Mouse (Mus musculus) gastrocnemius, adult 2 months (tissue): ENCODE measurements around the gene Cntln. TPM values are rescaled to one million over a fixed set of nuclear protein-coding genes. Genes with fewer than 3 reads are reported as not detected.
A peak's percentile ranks its signal among the peaks of the same experiment; 100 is the strongest.

ENCODE experiments used
- DNase-seq: peaks from one replicate; pipeline ENCODE4 v3.0.0; 2022
- H3K27ac ChIP-seq: fragments of 200-600 bp; 2 replicates; pipeline ENCODE4 v1.8.1; 2022; ENCODE audit warnings: mild to moderate bottlenecking
- H3K4me3 ChIP-seq: fragments of 200-600 bp; 2 replicates; pipeline ENCODE4 v1.8.1; 2022; ENCODE audit warnings: mild to moderate bottlenecking, moderate library complexity
- CTCF ChIP-seq: fragments of 200-600 bp; IDR thresholded peaks from 2 replicates; pipeline ENCODE4 v1.8.1; 2022; ENCODE audit warnings: antibody characterized with exemption, mild to moderate bottlenecking, moderate library complexity
- intact Hi-C: fragments of 180-260 bp; cut with DNase I; formaldehyde crosslinking; loops from one replicate; pipeline ENCODE4 v1.15.1; 2025
- total RNA-seq, 2 experiments: library from RNA; stranded (reverse); gene quantifications; 2 replicates each; pipeline ENCODE4 v1.2.3; 2021

Cntln gene
- total RNA-seq, 2 experiments from 2014 or later = 0.99 to 1.5 TPM

GRCm38 (mm10) chr4:84946450-84946849 lies 62.3 kb downstream of the Cntln start:
- intact Hi-C loops = no loop called here
- no peak overlapping the region for H3K4me3 ChIP-seq
- no peak overlapping the region for H3K27ac ChIP-seq
- no peak for TF ChIP-seq CTCF
- DNase-seq = no peak

GRCm38 (mm10) chr4:84976875-84977646 lies 93.0 kb downstream of the Cntln start:
- Histone ChIP-seq H3K4me3 (no peak overlapping the region), H3K27ac (no peak overlapping the region)
- no peak for DNase-seq
- TF ChIP-seq CTCF = no peak
- intact Hi-C loops = no loop called here

- no peak overlapping the region for H3K27ac ChIP-seq
- H3K4me3 ChIP-seq = no peak overlapping the region
- intact Hi-C loops = no loop called here
- TF ChIP-seq CTCF = no peak
- no peak for DNase-seq
These were observed 111.6 kb downstream of the Cntln start for GRCm38 (mm10) chr4:84995520-84996348.

GRCm38 (mm10) chr4:85005581-85005980 lies 121.5 kb downstream of the Cntln start:
- H3K27ac ChIP-seq = no peak overlapping the region
- intact Hi-C loops = no loop called here
- no peak for DNase-seq
- TF ChIP-seq CTCF = no peak
- no peak overlapping the region for H3K4me3 ChIP-seq

GRCm38 (mm10) chr4:85006789-85007188 lies 122.7 kb downstream of the Cntln start:
- TF ChIP-seq CTCF = no peak
- Histone ChIP-seq H3K4me3 (no peak overlapping the region), H3K27ac (no peak overlapping the region)
- no peak for DNase-seq
- intact Hi-C loops = no loop called here

GRCm38 (mm10) chr4:85010846-85011245 lies 126.7 kb downstream of the Cntln start:
- intact Hi-C loops = no loop called here
- Histone ChIP-seq H3K4me3 (no peak overlapping the region), H3K27ac (no peak overlapping the region)
- DNase-seq = no peak
- no peak for TF ChIP-seq CTCF

- H3K4me3 ChIP-seq = no peak overlapping the region
- intact Hi-C loops = no loop called here
- no peak for DNase-seq
- no peak overlapping the region for H3K27ac ChIP-seq
- no peak for TF ChIP-seq CTCF
These were observed 161.6 kb downstream of the Cntln start for GRCm38 (mm10) chr4:85045748-85046147.

- Histone ChIP-seq H3K4me3 (no peak overlapping the region), H3K27ac (no peak overlapping the region)
- DNase-seq = no peak
- intact Hi-C loops = no loop called here
- TF ChIP-seq CTCF = no peak
These were observed 165.9 kb downstream of the Cntln start for GRCm38 (mm10) chr4:85049933-85050553.

GRCm38 (mm10) chr4:85054616-85055015 lies 170.5 kb downstream of the Cntln start:
- no peak overlapping the region for H3K27ac ChIP-seq
- no peak for DNase-seq
- H3K4me3 ChIP-seq = no peak overlapping the region
- intact Hi-C loops = no loop called here
- no peak for TF ChIP-seq CTCF

GRCm38 (mm10) chr4:85059598-85059997 lies 175.5 kb downstream of the Cntln start:
- H3K27ac ChIP-seq = no peak overlapping the region
- no peak overlapping the region for H3K4me3 ChIP-seq
- TF ChIP-seq CTCF = no peak
- DNase-seq = no peak
- intact Hi-C loops = no loop called here

- Histone ChIP-seq H3K4me3 (no peak overlapping the region), H3K27ac (no peak overlapping the region)
- intact Hi-C loops = no loop called here
- TF ChIP-seq CTCF = no peak
- DNase-seq = no peak
These were observed 177.6 kb downstream of the Cntln start for GRCm38 (mm10) chr4:85061676-85062075.

GRCm38 (mm10) chr4:85096033-85096432 lies 211.9 kb downstream of the Cntln start:
- DNase-seq = no peak
- Histone ChIP-seq H3K4me3 (no peak overlapping the region), H3K27ac (no peak overlapping the region)
- no peak for TF ChIP-seq CTCF
- intact Hi-C loops = loop anchor here (2.0 to 5.0 kb wide), 3 partner anchors 219 to 1304 kb away; no protein-coding TSS in a partner anchor

- Histone ChIP-seq H3K27ac (no peak overlapping the region), H3K4me3 (no peak overlapping the region)
- intact Hi-C loops = loop anchor here (2.0 to 5.0 kb wide), 3 partner anchors 220 to 1304 kb away; no protein-coding TSS in a partner anchor
- TF ChIP-seq CTCF = peak; percentile 99
- peak; percentile 51 for DNase-seq
These were observed 212.6 kb downstream of the Cntln start for GRCm38 (mm10) chr4:85096682-85097081.
